Mouse (Mus musculus) mesoderm, embryonic 11.5 days (tissue): ENCODE data around the gene Slco6d1.
"Not testable (repeated sequence)": the region's sequence is repeated elsewhere in the genome, so short reads cannot be mapped to it uniquely, and the experiment has no call there.

Experiments used
- DNase-seq: peaks from one replicate; pipeline ENCODE4 v3.0.0-alpha.2; 2012; ENCODE audit warnings: low read depth, low spot score

The Slco6d1 gene

GRCm38 (mm10) chr1:98420824-98421223, at the start of gene Slco6d1:
Gene Slco6d1, plus strand, starts transcription at chr1:98421124.
- no peak for DNase-seq

DNA sequence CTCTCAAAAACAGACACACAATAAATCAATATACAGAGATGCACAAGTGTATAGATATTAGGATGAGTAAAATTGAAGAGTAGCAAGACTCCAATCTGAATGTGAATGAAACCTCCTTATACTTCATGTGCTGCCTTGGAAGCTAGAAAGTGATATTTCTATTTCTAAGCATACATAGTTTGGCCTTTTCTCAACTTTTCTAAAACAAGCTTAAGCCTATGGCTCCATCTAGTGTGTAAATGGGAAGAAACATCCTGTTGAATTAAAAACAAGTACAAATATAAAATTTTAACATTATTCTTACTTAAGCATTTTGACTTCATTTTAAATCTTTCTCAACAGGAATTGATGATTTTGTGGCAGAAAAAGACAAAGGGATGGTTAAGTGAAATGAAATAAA, 28.9 kb upstream of the Slco6d1 start:
- no peak for DNase-seq

DNA sequence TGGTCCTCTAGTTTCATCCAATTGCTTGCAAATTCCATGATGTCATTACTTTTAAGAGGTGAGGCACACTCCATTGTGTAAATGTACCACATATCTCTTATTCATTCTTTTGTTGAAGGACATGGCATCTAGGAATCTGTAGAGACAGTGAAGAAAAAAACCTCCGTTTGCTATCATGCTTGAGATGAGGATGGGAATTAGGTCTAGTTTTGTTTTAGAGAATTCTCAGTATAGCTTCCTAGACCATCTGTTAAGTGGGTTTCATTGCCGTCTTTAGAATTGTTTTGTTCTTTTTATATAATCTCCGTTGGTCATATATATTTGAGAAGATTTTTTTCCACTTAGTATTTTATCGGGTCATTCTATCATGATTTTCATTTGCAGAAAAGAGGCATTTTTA, 27.0 kb downstream of the Slco6d1 start:
- no peak for DNase-seq

DNA sequence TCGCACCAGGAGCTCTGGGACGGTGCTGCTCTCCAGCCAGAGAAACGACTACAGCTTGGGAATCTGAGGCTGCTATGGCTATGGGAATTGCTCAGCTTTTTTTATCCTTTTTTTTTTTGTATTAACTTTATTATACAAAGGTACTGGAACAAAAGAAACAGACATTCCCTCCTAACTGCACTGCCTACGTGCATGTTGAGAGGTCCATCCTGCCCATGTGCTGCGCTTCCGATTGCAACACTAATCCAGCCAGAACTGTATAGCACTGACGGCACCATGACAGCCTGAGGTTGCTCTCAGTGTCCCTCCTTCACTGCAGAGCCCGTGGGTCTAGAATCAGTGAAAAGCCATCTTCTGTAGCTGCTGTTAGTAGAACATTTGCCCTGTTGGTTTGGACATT, 38.3 kb downstream of the Slco6d1 start:
- DNase-seq: not testable (repeated sequence)

- DNase-seq: not testable (repeated sequence)
Observed at GRCm38 (mm10) chr1:98476381-98476780, 55.5 kb downstream of the Slco6d1 start.

GRCm38 (mm10) chr1:98479243-98479642, 58.3 kb downstream of the Slco6d1 start:
- DNase-seq: no peak

- no peak for DNase-seq
Observed at GRCm38 (mm10) chr1:98505982-98506381, 85.1 kb downstream of the Slco6d1 start.

- DNase-seq: no peak
Observed at GRCm38 (mm10) chr1:98522977-98523376, 102.1 kb downstream of the Slco6d1 start.

GRCm38 (mm10) chr1:98523537-98523936, 102.6 kb downstream of the Slco6d1 start:
- no peak for DNase-seq

- not testable (repeated sequence) for DNase-seq
Observed at GRCm38 (mm10) chr1:98528368-98528767, 107.4 kb downstream of the Slco6d1 start.

- no peak for DNase-seq
Observed at GRCm38 (mm10) chr1:98545372-98545771, 124.4 kb downstream of the Slco6d1 start.

DNA sequence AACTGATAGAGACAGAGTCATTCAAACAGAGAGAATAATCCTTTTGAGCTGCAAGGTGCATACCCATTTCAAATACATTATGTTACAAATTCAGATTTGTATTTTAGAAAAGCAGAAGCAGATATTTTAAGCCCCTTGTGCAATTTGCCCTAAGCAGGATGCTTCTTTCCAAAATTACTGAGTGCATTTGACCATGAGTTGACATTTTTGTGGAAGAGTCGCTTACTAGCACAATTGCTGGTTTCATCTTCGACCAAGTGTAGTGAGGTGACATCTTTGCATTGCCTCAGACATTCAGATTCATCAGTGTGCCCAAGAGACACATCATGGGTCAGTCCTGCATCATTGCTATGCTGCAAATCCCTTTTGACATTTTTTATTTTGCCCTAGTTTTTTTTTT, 133.5 kb downstream of the Slco6d1 start:
- no peak for DNase-seq

DNA sequence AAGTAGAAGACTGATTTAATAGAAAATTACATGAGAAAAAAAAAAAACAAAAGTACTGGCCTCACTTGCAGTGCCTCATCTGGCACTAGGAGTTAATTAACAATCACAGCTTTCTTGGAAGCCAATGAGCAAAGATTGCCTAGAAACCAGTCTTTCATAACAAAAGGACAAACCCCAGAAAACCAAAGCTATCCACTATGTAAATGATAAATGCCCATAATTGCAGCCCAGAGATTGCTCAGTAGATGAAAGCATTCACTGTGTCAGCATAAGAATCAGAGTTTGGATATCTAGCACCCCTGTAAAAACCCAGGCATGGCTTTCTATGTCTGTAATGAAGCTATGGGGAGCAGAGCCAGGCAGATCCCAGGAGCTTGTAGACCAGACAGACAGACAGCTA, 144.8 kb downstream of the Slco6d1 start:
- DNase-seq: no peak
